Mouse (Mus musculus) heart, embryonic 14.5 days (tissue): ENCODE measurements around the gene Actl7b. TPM values are rescaled to one million over a fixed set of nuclear protein-coding genes. Genes with fewer than 3 reads are reported as not detected.

Experiments used
- ATAC-seq: fragments of 200-750 bp; cut with Nextera tagmentation; 2 replicates; pipeline ENCODE4 v1.8.0; 2017; ENCODE audit warnings: low read depth, moderate TSS enrichment; ENCODE audit not compliant: insufficient number of reproducible peaks, insufficient read depth, low FRiP score
- H3K27ac ChIP-seq, 2 experiments: fragments of 200-500 bp in 1 of 2; fragments of 300-500 bp in 1 of 2; sonication (generic) in 1 of 2; replicated peaks in 1 of 2; 2 replicates each; pipeline ENCODE4 v1.5.1; 2012 to 2014; ENCODE audit warnings: low read depth in 2 of 2, low read length in 2 of 2, control low read depth in 1 of 2, mild to moderate bottlenecking in 1 of 2, mixed read lengths in 1 of 2; ENCODE audit not compliant: control insufficient read depth in 1 of 2, insufficient read depth in 1 of 2
- H3K27me3 ChIP-seq: fragments of 300-500 bp; sonication (generic); 2 replicates; pipeline ENCODE4 v1.6.1; 2014; ENCODE audit warnings: mild to moderate bottlenecking, low read length, control low read depth; ENCODE audit not compliant: control insufficient read depth, insufficient read depth
- H3K36me3 ChIP-seq: fragments of 300-500 bp; sonication (generic); 2 replicates; pipeline ENCODE4 v1.6.1; 2014; ENCODE audit warnings: mild to moderate bottlenecking, control low read depth, low read length, mixed read lengths; ENCODE audit not compliant: control insufficient read depth, insufficient read depth
- H3K4me1 ChIP-seq, 2 experiments: fragments of 200-500 bp in 1 of 2; fragments of 300-500 bp in 1 of 2; sonication (generic) in 1 of 2; 2 replicates each; pipeline ENCODE4 v1.6.1; 2012 to 2014; ENCODE audit warnings: low read length in 2 of 2, control low read depth in 1 of 2, mixed read lengths in 1 of 2; ENCODE audit not compliant: control insufficient read depth in 2 of 2, insufficient read depth in 2 of 2
- H3K4me2 ChIP-seq: fragments of 300-500 bp; sonication (generic); 2 replicates; pipeline ENCODE4 v1.6.1; 2014; ENCODE audit warnings: mild to moderate bottlenecking, low read length
- H3K4me3 ChIP-seq, 2 experiments: fragments of 200-500 bp in 1 of 2; fragments of 300-500 bp in 1 of 2; sonication (generic) in 1 of 2; 2 replicates each; pipeline ENCODE4 v1.5.1; 2012 to 2014; ENCODE audit warnings: low read length in 2 of 2, mild to moderate bottlenecking in 2 of 2, control low read depth in 1 of 2, low read depth in 1 of 2, moderate library complexity in 1 of 2; ENCODE audit not compliant: control insufficient read depth in 1 of 2, insufficient read depth in 1 of 2
- H3K9ac ChIP-seq: fragments of 300-500 bp; sonication (generic); 2 replicates; pipeline ENCODE4 v1.6.1; 2014; ENCODE audit warnings: mild to moderate bottlenecking, low read length
- H3K9me3 ChIP-seq: fragments of 300-500 bp; sonication (generic); 2 replicates; pipeline ENCODE4 v1.6.1; 2016; ENCODE audit warnings: low read length, control low read depth; ENCODE audit not compliant: control insufficient read depth
- WGBS: fragments of 180-500 bp; shearing (Covaris S2); extraction: QIAGEN DNeasy Blood & Tissue Kit; methylation state at CpG from one replicate; pipeline ENCODE4 v1.1.7; 2014; 5-methylcytosine and 5-hydroxymethylcytosine counted together
- polyA plus RNA-seq: library from polyadenylated mRNA; unstranded; fragments of >200 nt; fragmentation: Nextera tagmentation; extraction: Ambion mirVana; gene quantifications from 2 replicates; pipeline ENCODE4 v1.2.1, GENCODE M21; 2014

The Actl7b gene
- not detected in 2 replicates for polyA plus RNA-seq

- 93% methylated on average over 13 of the region's 13 CpGs for WGBS
- H3K9ac ChIP-seq: no peak within 1 kb of the TSS
- H3K4me2 ChIP-seq: no peak within 1 kb of the TSS
- no peaks in the 10 kb centered on the region for H3K4me1 ChIP-seq
- no peak within 1 kb of the TSS for H3K4me3 ChIP-seq
- no peak for ATAC-seq
- peaks cover 19% of the 10 kb centered on the region for H3K36me3 ChIP-seq
- no peak within 1 kb of the TSS for H3K27ac ChIP-seq
- H3K27me3 ChIP-seq: no peaks in the 10 kb centered on the region
- no peaks in the 10 kb centered on the region for H3K9me3 ChIP-seq
These were observed at the start of gene Actl7b for GRCm38 (mm10) chr4:56741041-56741493. Actl7b (minus strand) TSS chr4:56741443.

- Histone ChIP-seq H3K27ac (no peak overlapping the region), H3K4me1 (no peaks in the 10 kb centered on the region), H3K4me3 (no peak overlapping the region), H3K36me3 (peaks cover 98% of the 10 kb centered on the region), H3K9ac (no peak overlapping the region), H3K27me3 (no peaks in the 10 kb centered on the region), H3K4me2 (no peak overlapping the region), H3K9me3 (no peaks in the 10 kb centered on the region)
- ATAC-seq: no peak
- WGBS: 87% methylated on average over 1 of the region's 1 CpGs
These were observed 29.8 kb upstream of the Actl7b start for GRCm38 (mm10) chr4:56771065-56771464.

- Histone ChIP-seq H3K36me3 (peaks cover 99% of the 10 kb centered on the region), H3K9me3 (no peaks in the 10 kb centered on the region), H3K4me2 (no peak overlapping the region), H3K9ac (no peak overlapping the region), H3K4me3 (no peak overlapping the region), H3K27ac (no peak overlapping the region), H3K4me1 (no peaks in the 10 kb centered on the region), H3K27me3 (no peaks in the 10 kb centered on the region)
- 74% methylated on average over 7 of the region's 7 CpGs for whole genome bisulfite sequencing
- ATAC-seq: no peak
These were observed 27.7 kb upstream of the Actl7b start for GRCm38 (mm10) chr4:56768913-56769312.

DNA sequence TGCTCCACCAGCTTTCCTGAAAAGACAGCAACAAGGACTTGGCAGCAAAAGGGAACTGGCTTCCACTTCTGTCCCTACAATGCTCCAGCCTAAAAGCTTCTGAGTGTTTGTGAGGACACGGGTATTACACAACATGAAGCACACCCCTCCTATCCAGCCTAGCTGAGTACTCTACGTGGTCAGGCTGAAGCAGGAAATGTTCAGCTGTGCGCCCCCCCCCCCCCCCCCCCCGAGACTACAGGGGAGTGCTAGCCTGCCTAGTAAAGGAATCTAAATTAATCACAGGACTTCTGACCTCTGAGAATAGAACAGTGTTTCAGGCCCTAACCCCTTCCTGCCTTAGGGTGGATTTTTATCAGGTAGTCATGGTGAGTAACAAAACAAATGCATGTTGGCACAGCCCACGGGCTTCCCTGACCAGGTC is 26.6 kb upstream of the Actl7b start:
- Histone ChIP-seq H3K27ac (no peak overlapping the region), H3K4me2 (no peak overlapping the region), H3K9me3 (no peaks in the 10 kb centered on the region), H3K4me1 (no peaks in the 10 kb centered on the region), H3K4me3 (no peak overlapping the region), H3K36me3 (peaks cover 99% of the 10 kb centered on the region), H3K27me3 (no peaks in the 10 kb centered on the region), H3K9ac (no peak overlapping the region)
- no peak for ATAC-seq
- WGBS: 31% methylated on average over 3 of the region's 5 CpGs

GRCm38 (mm10) chr4:56757693-56758092 is 16.4 kb upstream of the Actl7b start:
- no peaks in the 10 kb centered on the region for H3K27me3 ChIP-seq
- no peak overlapping the region for H3K4me3 ChIP-seq
- H3K9ac ChIP-seq: no peak overlapping the region
- WGBS: 94% methylated on average over 1 of the region's 1 CpGs
- H3K27ac ChIP-seq: no peak overlapping the region
- peaks cover 97% of the 10 kb centered on the region for H3K36me3 ChIP-seq
- no peaks in the 10 kb centered on the region for H3K4me1 ChIP-seq
- H3K9me3 ChIP-seq: no peaks in the 10 kb centered on the region
- no peak overlapping the region for H3K4me2 ChIP-seq
- no peak for ATAC-seq

DNA sequence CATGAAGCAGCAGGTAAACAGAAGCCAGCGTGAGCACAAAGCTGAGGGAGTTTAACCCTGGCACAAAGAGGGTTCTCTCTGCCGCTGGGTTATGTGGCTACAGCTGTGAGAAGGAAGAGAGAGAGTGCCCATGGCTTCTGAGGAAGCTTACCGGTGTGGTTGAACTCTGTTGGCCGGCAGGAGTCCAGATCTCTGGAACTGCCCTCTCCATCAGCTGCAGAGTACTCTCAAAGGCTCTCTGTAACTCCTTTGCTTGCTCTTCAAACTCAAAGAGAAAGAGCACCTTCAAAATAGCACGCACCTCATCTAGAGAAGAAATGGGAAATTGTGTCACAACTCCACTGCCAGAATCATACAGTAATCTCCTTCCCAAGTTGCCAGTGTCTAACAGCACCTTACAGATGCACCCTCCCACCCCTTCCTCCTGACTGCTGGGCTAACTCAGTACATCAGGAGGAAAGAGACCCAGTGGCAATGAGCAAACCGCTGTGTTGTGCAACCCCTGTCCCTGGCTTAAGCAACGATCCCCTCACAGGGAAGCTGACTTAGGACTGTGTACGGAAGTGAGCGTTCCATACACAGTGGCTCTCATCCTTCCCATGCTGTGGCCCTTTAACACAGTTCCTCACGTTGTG is 15.8 kb upstream of the Actl7b start:
- 88% methylated on average over 10 of the region's 10 CpGs for WGBS
- H3K27me3 ChIP-seq: no peaks in the 10 kb centered on the region
- H3K4me3 ChIP-seq: no peak overlapping the region
- H3K4me1 ChIP-seq: no peaks in the 10 kb centered on the region
- H3K27ac ChIP-seq: no peak overlapping the region
- ATAC-seq: no peak
- peaks cover 93% of the 10 kb centered on the region for H3K36me3 ChIP-seq
- no peaks in the 10 kb centered on the region for H3K9me3 ChIP-seq
- no peak overlapping the region for H3K4me2 ChIP-seq
- no peak overlapping the region for H3K9ac ChIP-seq

DNA sequence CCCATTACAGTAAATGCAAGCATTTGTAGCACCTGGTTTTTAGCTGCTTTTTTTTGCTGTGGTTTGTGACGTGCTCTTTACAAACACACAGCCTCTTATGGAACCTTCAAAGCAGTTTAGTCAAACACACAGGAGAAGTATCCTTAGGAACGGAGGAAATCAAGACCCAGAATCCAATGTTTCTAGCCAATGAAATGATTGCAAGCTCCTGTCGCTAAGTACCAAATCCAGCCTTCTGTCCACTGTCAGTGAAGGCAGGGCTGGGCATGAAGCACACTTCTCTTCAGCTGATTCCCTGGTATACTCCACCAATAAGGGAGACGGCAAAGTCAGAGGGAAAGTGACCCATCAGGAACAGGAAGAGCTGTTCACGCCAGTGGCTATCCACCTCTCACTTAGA is 14.8 kb upstream of the Actl7b start:
- Histone ChIP-seq H3K9me3 (no peaks in the 10 kb centered on the region), H3K27ac (no peak overlapping the region), H3K27me3 (no peaks in the 10 kb centered on the region), H3K4me3 (no peak overlapping the region), H3K4me1 (no peaks in the 10 kb centered on the region), H3K36me3 (peaks cover 93% of the 10 kb centered on the region), H3K4me2 (no peak overlapping the region), H3K9ac (no peak overlapping the region)
- WGBS: 82% methylated on average over 5 of the region's 5 CpGs
- no peak for ATAC-seq

GRCm38 (mm10) chr4:56747456-56747855 is 6.2 kb upstream of the Actl7b start:
- H3K27me3 ChIP-seq: no peaks in the 10 kb centered on the region
- H3K9me3 ChIP-seq: no peaks in the 10 kb centered on the region
- no peaks in the 10 kb centered on the region for H3K4me1 ChIP-seq
- WGBS: 97% methylated on average over 9 of the region's 9 CpGs
- no peak overlapping the region for H3K27ac ChIP-seq
- peaks cover 76% of the 10 kb centered on the region for H3K36me3 ChIP-seq
- no peak for ATAC-seq
- no peak overlapping the region for H3K4me3 ChIP-seq
- no peak overlapping the region for H3K4me2 ChIP-seq
- no peak overlapping the region for H3K9ac ChIP-seq
